Mouse (Mus musculus): Measurements from ENCODE around the gene Tubb2b. TPM values are rescaled to one million over a fixed set of nuclear protein-coding genes. Genes with fewer than 3 reads are reported as not detected.

The Tubb2b gene
- polyA plus RNA-seq, 1 experiment from 2014 or later: 19.7 TPM

DNA sequence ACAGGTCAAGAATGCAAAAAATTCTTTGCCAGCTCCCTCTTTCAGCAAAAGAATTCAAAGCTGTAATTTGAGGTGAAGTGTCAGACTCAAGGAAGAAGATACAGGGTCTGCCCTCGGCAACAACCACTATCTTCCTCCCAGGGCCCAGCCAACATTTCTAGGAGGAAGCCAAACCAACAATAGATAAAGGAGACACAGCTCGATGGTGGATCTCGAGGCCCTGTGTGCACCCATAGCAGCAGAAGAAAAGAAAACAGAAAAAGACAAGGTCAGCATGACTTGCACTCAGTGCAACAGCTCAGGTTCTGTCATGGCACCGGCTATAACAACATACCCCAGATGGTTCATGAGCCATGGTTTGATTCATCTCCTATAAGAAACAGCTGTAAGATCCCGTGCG lies 13.8 kb downstream of the Tubb2b start:
- no peak overlapping the region for H3K4me3 ChIP-seq
- H3K9ac ChIP-seq: no peak overlapping the region
- WGBS: 69% methylated on average over 6 of the region's 6 CpGs
- ATAC-seq (ENCODE audit: borderline replicate concordance, extremely low read depth, low FRiP score, low TSS enrichment): no peak
- H3K4me2 ChIP-seq: no peak overlapping the region
- no peaks in the 10 kb centered on the region for H3K4me1 ChIP-seq
- no peaks in the 10 kb centered on the region for H3K36me3 ChIP-seq
- H3K27me3 ChIP-seq: no peaks in the 10 kb centered on the region
- H3K9me3 ChIP-seq: no peaks in the 10 kb centered on the region
- H3K27ac ChIP-seq: no peak overlapping the region

DNA sequence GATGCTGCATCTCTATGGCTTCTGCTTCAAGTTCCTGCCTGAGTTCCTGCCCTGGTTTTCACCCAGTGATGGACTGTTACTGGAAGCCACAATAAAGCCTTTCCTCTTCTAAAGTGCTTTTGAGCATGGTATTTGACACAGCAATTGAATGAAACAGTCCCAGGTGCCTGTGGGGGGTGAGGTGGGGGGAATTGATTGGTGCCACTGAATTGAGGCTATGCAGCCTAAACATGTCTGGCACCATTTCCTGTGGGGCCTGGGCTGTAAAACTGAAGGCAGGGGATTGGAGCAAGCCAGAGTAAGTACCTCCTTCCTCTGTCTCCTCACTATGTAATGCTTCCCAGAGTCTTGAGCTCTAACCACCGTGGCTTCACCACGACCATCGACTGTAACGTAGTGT lies 15.6 kb downstream of the Tubb2b start:
- Histone ChIP-seq H3K4me1 (no peaks in the 10 kb centered on the region), H3K9ac (no peak overlapping the region), H3K4me2 (no peak overlapping the region), H3K9me3 (no peaks in the 10 kb centered on the region), H3K27ac (no peak overlapping the region), H3K4me3 (no peak overlapping the region), H3K36me3 (no peaks in the 10 kb centered on the region), H3K27me3 (no peaks in the 10 kb centered on the region)
- no peak for ATAC-seq (ENCODE audit: borderline replicate concordance, extremely low read depth, low FRiP score, low TSS enrichment)
- 81% methylated on average over 4 of the region's 4 CpGs for WGBS

DNA sequence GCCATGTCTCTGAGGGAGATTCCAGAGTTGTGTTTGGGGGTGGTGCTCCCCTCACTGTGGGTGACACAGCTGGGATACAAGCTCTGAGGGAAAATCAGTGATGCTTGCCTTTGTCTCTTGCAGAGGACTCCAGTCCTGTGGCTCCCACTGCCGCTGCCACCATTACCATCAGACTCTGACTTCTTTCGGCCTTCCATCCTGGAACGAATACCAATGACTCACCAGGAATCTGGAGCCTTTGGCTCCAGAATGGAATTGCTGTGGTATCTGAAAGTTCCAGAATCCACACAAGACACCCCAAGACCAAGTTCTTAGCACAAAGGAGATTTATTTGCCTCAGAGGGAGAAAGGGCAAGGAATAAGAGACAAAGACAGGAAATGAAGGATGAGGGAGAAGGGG lies 17.2 kb downstream of the Tubb2b start:
- no peaks in the 10 kb centered on the region for H3K27me3 ChIP-seq
- H3K4me2 ChIP-seq: no peak overlapping the region
- H3K4me1 ChIP-seq: no peaks in the 10 kb centered on the region
- no peak overlapping the region for H3K27ac ChIP-seq
- no peak overlapping the region for H3K9ac ChIP-seq
- no peaks in the 10 kb centered on the region for H3K9me3 ChIP-seq
- ATAC-seq (ENCODE audit: borderline replicate concordance, extremely low read depth, low FRiP score, low TSS enrichment): no peak
- H3K4me3 ChIP-seq: no peak overlapping the region
- H3K36me3 ChIP-seq: no peaks in the 10 kb centered on the region
- WGBS: 90% methylated on average over 3 of the region's 3 CpGs

DNA sequence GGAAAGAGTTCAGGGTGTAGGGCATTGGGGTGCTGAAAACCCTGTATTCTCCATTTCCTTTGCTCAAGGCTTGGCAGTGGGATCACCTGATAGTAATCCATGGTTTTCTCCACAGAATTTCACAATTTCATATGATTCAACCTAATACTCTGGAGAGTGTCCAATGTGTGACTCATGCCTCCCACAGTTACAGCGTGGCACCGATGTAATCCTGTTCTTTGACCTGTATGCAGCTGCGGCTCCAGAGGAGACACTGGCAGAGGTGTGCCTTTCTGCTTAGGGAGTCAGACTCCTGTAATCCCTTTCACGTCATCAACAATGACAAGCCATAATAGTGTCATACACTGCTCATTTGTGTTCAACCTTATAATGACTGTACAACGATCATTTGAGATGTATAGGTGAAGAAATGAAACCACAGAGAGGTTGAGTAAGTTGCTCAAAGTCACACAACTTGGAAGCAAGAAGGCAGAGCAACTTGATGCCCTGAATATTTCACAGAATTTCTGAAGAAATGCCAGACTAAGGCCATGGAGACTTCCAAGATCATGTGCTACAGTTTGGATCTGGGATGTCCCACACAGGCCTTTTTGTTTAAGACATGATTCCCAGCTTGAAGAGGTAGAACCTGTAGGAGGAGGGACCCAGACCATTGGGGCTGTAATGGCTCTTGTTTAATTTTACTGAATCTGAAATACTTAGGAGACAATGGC lies 17.7 kb downstream of the Tubb2b start:
- H3K4me2 ChIP-seq: no peak overlapping the region
- H3K4me3 ChIP-seq: no peak overlapping the region
- no peak for ATAC-seq (ENCODE audit: borderline replicate concordance, extremely low read depth, low FRiP score, low TSS enrichment)
- no peak overlapping the region for H3K27ac ChIP-seq
- no peaks in the 10 kb centered on the region for H3K9me3 ChIP-seq
- no peaks in the 10 kb centered on the region for H3K36me3 ChIP-seq
- H3K4me1 ChIP-seq: no peaks in the 10 kb centered on the region
- H3K9ac ChIP-seq: no peak overlapping the region
- WGBS: 78% methylated on average over 5 of the region's 5 CpGs
- H3K27me3 ChIP-seq: no peaks in the 10 kb centered on the region

DNA sequence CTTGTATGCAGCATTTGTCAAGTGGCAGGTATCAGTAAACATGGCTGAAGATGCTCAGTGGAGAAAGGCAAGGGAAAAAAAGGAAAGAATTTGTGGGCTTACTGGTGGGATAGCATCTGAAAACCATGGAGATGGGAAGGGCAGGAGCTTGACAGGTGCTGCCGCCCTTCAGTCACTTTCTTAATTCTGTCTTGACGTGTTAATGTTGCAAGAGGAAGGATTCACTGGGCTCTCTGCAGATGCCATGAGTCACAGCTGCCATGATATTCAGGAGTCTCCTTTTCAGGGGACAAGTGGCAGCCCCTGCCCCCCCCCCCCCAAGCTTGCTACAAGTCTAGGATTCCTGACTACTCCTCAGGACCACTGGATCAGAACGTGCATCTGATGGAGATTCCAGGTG lies 18.4 kb downstream of the Tubb2b start:
- H3K4me2 ChIP-seq: no peak overlapping the region
- H3K27ac ChIP-seq: no peak overlapping the region
- 84% methylated on average over 3 of the region's 3 CpGs for WGBS

DNA sequence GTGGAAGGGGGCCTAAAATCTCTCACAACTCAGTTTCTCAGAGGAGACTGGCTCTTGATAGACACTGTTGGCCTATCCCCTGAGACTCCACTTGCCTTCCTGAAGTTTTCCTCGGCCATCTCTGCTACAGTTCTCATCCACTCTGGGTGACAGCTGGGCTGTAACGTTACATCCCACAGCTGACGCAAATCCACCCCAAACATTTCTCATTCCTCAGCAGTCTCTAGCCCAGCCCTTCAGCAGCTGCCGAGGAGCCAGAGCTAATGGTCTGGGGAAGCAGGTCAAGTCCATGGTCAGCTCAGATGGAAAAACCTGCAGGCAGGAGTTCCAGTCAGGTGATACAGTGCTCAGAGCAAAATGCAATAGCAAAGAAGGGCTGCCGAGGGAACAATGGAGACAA lies 19.2 kb downstream of the Tubb2b start:
- no peaks in the 10 kb centered on the region for H3K4me1 ChIP-seq
- no peak overlapping the region for H3K4me3 ChIP-seq
- H3K4me2 ChIP-seq: no peak overlapping the region
- no peaks in the 10 kb centered on the region for H3K36me3 ChIP-seq
- no peak for ATAC-seq (ENCODE audit: borderline replicate concordance, extremely low read depth, low FRiP score, low TSS enrichment)
- H3K27ac ChIP-seq: no peak overlapping the region
- no peaks in the 10 kb centered on the region for H3K27me3 ChIP-seq
- WGBS: 40% methylated on average over 5 of the region's 5 CpGs
- H3K9ac ChIP-seq: no peak overlapping the region
- no peaks in the 10 kb centered on the region for H3K9me3 ChIP-seq

More for the DNA sequence above, 18.4 kb downstream of the Tubb2b start:
- H3K9ac ChIP-seq: no peak overlapping the region
- H3K4me3 ChIP-seq: no peak overlapping the region
- ATAC-seq (ENCODE audit: borderline replicate concordance, extremely low read depth, low FRiP score, low TSS enrichment): no peak
- no peaks in the 10 kb centered on the region for H3K9me3 ChIP-seq
- no peaks in the 10 kb centered on the region for H3K4me1 ChIP-seq
- H3K27me3 ChIP-seq: no peaks in the 10 kb centered on the region
- no peaks in the 10 kb centered on the region for H3K36me3 ChIP-seq

DNA sequence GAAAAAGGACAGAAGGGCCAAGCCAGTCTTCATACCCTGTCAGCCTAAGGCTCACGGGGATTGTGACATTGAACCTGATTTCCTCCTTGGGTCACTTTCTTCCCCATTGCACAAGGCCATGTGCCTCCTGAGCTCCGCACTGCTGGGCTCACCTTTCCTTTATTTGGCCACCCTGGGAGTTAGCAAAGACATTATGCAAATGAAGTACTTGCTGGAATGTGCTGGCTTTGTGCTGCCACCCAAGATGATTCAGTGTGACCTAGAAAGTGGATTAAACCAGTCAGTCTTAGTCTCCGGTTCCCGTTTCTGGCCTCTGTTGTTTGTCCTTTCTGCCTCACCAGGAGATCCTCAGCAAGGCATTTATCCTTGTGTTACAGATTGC lies 20.6 kb downstream of the Tubb2b start:
- Histone ChIP-seq H3K4me1 (no peaks in the 10 kb centered on the region), H3K4me2 (no peak overlapping the region), H3K27ac (no peak overlapping the region), H3K9ac (no peak overlapping the region), H3K4me3 (no peak overlapping the region), H3K36me3 (no peaks in the 10 kb centered on the region), H3K27me3 (no peaks in the 10 kb centered on the region), H3K9me3 (no peaks in the 10 kb centered on the region)
- WGBS: 62% methylated on average over 4 of the region's 4 CpGs
- ATAC-seq (ENCODE audit: borderline replicate concordance, extremely low read depth, low FRiP score, low TSS enrichment): no peak

DNA sequence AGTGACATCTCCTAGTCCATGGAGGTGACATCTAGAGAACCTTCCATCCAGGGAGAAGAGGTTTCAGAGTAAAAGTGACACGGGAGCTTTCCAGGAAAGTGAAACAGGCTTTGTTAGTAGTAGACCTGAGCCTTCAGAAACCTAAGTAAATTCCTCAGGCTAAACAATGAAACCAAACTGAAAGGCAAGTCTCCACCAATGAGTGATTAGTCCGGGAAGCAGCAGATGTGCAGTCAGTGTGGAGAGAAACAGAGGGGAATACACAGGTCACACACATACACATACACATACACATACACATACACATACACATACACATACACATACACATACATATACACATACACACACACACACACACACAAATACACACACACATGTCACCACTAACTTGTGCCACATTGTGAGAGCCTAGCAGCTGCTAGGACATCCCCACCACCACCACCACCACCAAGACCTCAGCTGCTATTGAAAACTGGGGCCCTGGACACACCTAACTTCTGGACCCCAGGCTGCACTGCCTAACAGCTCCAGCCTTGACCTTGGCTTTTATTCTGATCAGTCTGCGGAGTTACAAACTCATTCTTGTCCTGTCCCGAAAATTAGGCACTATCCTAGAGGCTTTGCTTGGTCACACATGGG lies 21.1 kb downstream of the Tubb2b start:
- WGBS: 67% methylated on average over 4 of the region's 4 CpGs
- Histone ChIP-seq H3K4me1 (no peaks in the 10 kb centered on the region), H3K27me3 (no peaks in the 10 kb centered on the region), H3K9ac (no peak overlapping the region), H3K4me2 (no peak overlapping the region), H3K4me3 (no peak overlapping the region), H3K9me3 (no peaks in the 10 kb centered on the region), H3K36me3 (no peaks in the 10 kb centered on the region), H3K27ac (no peak overlapping the region)
- no peak for ATAC-seq (ENCODE audit: borderline replicate concordance, extremely low read depth, low FRiP score, low TSS enrichment)

DNA sequence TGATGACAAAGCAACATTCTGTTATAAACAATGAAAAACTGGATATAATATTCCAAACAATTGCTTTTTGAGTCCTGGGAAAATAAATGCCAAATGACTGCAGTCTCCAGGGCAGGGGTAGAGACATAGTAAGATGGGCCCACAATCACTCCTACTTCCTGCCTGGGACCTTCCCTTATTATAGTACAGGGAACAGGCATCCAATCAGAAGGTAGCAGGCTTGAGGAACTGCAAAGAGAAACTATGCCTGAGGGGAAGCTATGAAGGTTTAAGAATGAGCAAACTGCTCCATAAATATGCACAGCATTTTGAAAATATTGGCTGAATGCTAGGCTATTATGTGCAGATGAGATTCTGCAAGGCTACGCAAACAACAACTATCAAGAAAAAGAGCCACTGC lies 23.3 kb downstream of the Tubb2b start:
- no peaks in the 10 kb centered on the region for H3K9me3 ChIP-seq
- H3K27ac ChIP-seq: no peak overlapping the region
- H3K4me3 ChIP-seq: no peak overlapping the region
- no peaks in the 10 kb centered on the region for H3K4me1 ChIP-seq
- ATAC-seq (ENCODE audit: borderline replicate concordance, extremely low read depth, low FRiP score, low TSS enrichment): no peak
- H3K4me2 ChIP-seq: no peak overlapping the region
- 100% methylated on average over 1 of the region's 1 CpGs for WGBS
- no peaks in the 10 kb centered on the region for H3K27me3 ChIP-seq
- no peak overlapping the region for H3K9ac ChIP-seq
- H3K36me3 ChIP-seq: no peaks in the 10 kb centered on the region

DNA sequence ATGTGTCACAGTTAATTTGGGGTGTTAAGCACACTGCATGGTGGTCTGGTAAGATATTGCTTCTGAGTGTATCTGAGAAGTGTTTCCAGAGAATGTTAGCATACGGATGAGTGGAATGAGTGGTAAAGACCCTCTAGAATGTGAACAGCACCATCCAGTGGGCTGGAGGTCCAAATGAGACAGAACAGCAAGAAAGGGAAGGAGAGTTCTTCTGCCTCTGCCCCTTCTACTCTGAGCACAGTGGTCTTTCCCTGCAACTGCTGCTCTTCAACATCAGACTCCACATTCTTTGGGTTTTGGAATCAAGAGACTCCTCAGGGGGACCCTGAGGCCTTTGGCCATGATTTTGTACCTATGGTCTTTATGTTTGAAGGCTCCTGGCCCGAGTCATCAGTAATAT lies 24.0 kb downstream of the Tubb2b start:
- H3K4me3 ChIP-seq: no peak overlapping the region
- H3K9ac ChIP-seq: no peak overlapping the region
- H3K36me3 ChIP-seq: no peaks in the 10 kb centered on the region
- no peak for ATAC-seq (ENCODE audit: borderline replicate concordance, extremely low read depth, low FRiP score, low TSS enrichment)
- H3K4me1 ChIP-seq: no peaks in the 10 kb centered on the region
- 79% methylated on average over 2 of the region's 2 CpGs for WGBS
- no peak overlapping the region for H3K27ac ChIP-seq
- no peaks in the 10 kb centered on the region for H3K27me3 ChIP-seq
- H3K9me3 ChIP-seq: no peaks in the 10 kb centered on the region
- no peak overlapping the region for H3K4me2 ChIP-seq

DNA sequence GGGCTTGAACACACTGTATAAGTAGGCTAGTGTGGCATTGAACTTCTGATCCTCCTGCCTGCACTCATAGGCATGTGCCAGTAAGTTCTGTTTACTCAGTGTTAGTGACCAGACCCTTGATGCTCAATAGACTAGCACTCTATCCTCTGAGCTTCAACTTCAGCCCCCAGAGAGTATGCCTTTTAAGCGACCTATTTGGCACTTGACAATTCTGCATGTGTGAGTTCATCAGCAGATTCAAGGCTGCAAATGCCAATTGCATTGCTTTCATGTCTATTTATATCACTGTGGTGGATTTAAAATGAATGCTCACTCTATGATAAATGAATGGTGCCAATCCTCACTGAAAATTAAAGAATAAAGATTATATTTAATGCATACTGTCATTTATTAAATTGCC lies 24.9 kb downstream of the Tubb2b start:
- Histone ChIP-seq H3K27ac (no peak overlapping the region), H3K27me3 (no peaks in the 10 kb centered on the region), H3K4me3 (no peak overlapping the region), H3K4me1 (no peaks in the 10 kb centered on the region), H3K9ac (no peak overlapping the region), H3K4me2 (no peak overlapping the region), H3K9me3 (no peaks in the 10 kb centered on the region), H3K36me3 (no peaks in the 10 kb centered on the region)
- ATAC-seq (ENCODE audit: borderline replicate concordance, extremely low read depth, low FRiP score, low TSS enrichment): no peak
- WGBS: 49% methylated on average over 1 of the region's 1 CpGs

DNA sequence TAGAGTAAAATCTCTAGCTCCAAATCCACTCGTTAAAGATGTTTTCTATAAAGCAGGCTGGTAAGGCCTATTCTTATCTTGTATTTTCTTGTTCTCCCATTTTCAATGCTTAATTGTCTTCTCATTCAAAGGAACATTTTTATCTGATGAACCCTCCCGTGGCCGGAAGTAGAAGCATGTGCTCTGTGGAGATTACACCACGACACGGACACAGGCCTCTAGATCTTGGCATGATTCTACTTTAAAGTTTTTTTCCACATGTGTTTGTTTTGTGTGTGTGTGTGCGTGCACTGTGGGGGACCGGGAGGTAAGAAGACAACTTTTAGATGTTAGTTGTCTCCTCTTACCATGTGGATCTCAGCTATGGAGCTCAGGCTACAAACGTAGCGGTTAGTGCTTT lies 28.4 kb downstream of the Tubb2b start:
- Histone ChIP-seq H3K27ac (no peak overlapping the region), H3K4me3 (no peak overlapping the region), H3K9ac (no peak overlapping the region), H3K27me3 (no peaks in the 10 kb centered on the region), H3K36me3 (no peaks in the 10 kb centered on the region), H3K4me1 (peaks cover 2% of the 10 kb centered on the region), H3K4me2 (no peak overlapping the region), H3K9me3 (no peaks in the 10 kb centered on the region)
- WGBS: 71% methylated on average over 9 of the region's 9 CpGs
- ATAC-seq (ENCODE audit: borderline replicate concordance, extremely low read depth, low FRiP score, low TSS enrichment): no peak

Data from lung, embryonic 15.5 days (tissue).